Mouse (Mus musculus) MEL (cell line): ENCODE measurements around the gene Gstm7. TPM values are rescaled to one million over a fixed set of nuclear protein-coding genes. Genes with fewer than 3 reads are reported as not detected.

ENCODE experiments used
- DNase-seq: peaks from one replicate; pipeline ENCODE4 v3.0.0; 2011; ENCODE audit warnings: low read depth, low spot score
- H3K27ac ChIP-seq: 2 replicates; pipeline ENCODE4 v1.5.1; 2012; ENCODE audit warnings: low read depth, mild to moderate bottlenecking, control low read depth, low read length, moderate library complexity; ENCODE audit not compliant: control insufficient read depth
- H3K27me3 ChIP-seq, 2 experiments: fragments of 150-350 bp in 1 of 2; sonication (generic) in 1 of 2; 2 replicates each; pipeline ENCODE4 v1.6.1; 2012; ENCODE audit warnings: low read length in 2 of 2, mild to moderate bottlenecking in 2 of 2, improper control_type of control experiment in 1 of 2, moderate library complexity in 1 of 2; ENCODE audit not compliant: insufficient read depth in 2 of 2, control insufficient read depth in 1 of 2
- H3K36me3 ChIP-seq, 2 experiments: 2 replicates each; pipeline ENCODE4 v1.6.1; 2012 to 2014; ENCODE audit warnings: low read length in 2 of 2, improper control_type of control experiment in 1 of 2, inconsistent platforms in 1 of 2, mild to moderate bottlenecking in 1 of 2; ENCODE audit not compliant: insufficient read depth in 2 of 2, control insufficient read depth in 1 of 2
- H3K4me1 ChIP-seq, 2 experiments: fragments of 150-350 bp in 1 of 2; sonication (generic) in 1 of 2; 2 replicates each; pipeline ENCODE4 v1.6.1; 2012; ENCODE audit warnings: low read length in 2 of 2, improper control_type of control experiment in 1 of 2, mild to moderate bottlenecking in 1 of 2; ENCODE audit not compliant: insufficient read depth in 2 of 2, control insufficient read depth in 1 of 2
- H3K4me3 ChIP-seq, 2 experiments: fragments of 150-350 bp in 1 of 2; sonication (generic) in 1 of 2; 2 replicates each; pipeline ENCODE4 v1.5.1; 2012; ENCODE audit warnings: low read depth in 2 of 2, low read length in 2 of 2, mild to moderate bottlenecking in 2 of 2, moderate library complexity in 2 of 2, control low read depth in 1 of 2, improper control_type of control experiment in 1 of 2; ENCODE audit not compliant: control insufficient read depth in 1 of 2, insufficient read depth in 1 of 2
- H3K79me2 ChIP-seq: 2 replicates; pipeline ENCODE4 v1.6.1; 2012; ENCODE audit warnings: mild to moderate bottlenecking, low read length, moderate library complexity; ENCODE audit not compliant: control insufficient read depth, poor library complexity, insufficient read depth
- H3K9ac ChIP-seq: 2 replicates; pipeline ENCODE4 v1.6.1; 2012; ENCODE audit warnings: low read depth, mild to moderate bottlenecking, control low read depth, low read length, moderate library complexity; ENCODE audit not compliant: control insufficient read depth, poor library complexity, severe bottlenecking
- H3K9me3 ChIP-seq: fragments of 150-350 bp; sonication (generic); replicated peaks from 2 replicates; pipeline ENCODE4 v1.6.1; 2012; ENCODE audit warnings: mild to moderate bottlenecking, low read length, improper control_type of control experiment, moderate library complexity; ENCODE audit not compliant: insufficient read depth
- BHLHE40 ChIP-seq: IDR thresholded peaks from 2 replicates; pipeline ENCODE4 v1.6.1; 2012; ENCODE audit warnings: low read depth, mild to moderate bottlenecking, inconsistent platforms, low read length, improper control_type of control experiment, borderline replicate concordance
- CHD2 ChIP-seq: IDR thresholded peaks from 2 replicates; pipeline ENCODE4 v1.6.1; 2011; ENCODE audit warnings: low read length, improper control_type of control experiment
- E2F4 ChIP-seq: IDR thresholded peaks from 2 replicates; pipeline ENCODE4 v1.6.1; 2011; ENCODE audit warnings: low read depth, low read length, improper control_type of control experiment, borderline replicate concordance
- ELF1 ChIP-seq: IDR thresholded peaks from 2 replicates; pipeline ENCODE4 v1.6.1; 2014; ENCODE audit warnings: low read depth, mild to moderate bottlenecking, inconsistent platforms, low read length, improper control_type of control experiment, moderate library complexity
- EP300 ChIP-seq, 2 experiments: IDR thresholded peaks; 2 replicates each; pipeline ENCODE4 v1.6.1; 2011; ENCODE audit warnings: improper control_type of control experiment in 2 of 2, low read length in 2 of 2, low read depth in 1 of 2, mild to moderate bottlenecking in 1 of 2
- GABPA ChIP-seq: IDR thresholded peaks from 2 replicates; pipeline ENCODE4 v1.6.1; 2012; ENCODE audit warnings: low read depth, mild to moderate bottlenecking, inconsistent platforms, low read length, improper control_type of control experiment, moderate library complexity
- JUND ChIP-seq: IDR thresholded peaks from 2 replicates; pipeline ENCODE4 v1.6.1; 2011; ENCODE audit warnings: low read depth, mild to moderate bottlenecking, improper control_type of control experiment, low read length
- KAT2A ChIP-seq: conservative IDR thresholded peaks from 2 replicates; pipeline ENCODE4 v1.6.1; 2012; ENCODE audit warnings: low read depth, low read length, improper control_type of control experiment, inconsistent platforms
- MAFK ChIP-seq: IDR thresholded peaks from 2 replicates; pipeline ENCODE4 v1.6.1; 2011; ENCODE audit warnings: low read depth, mild to moderate bottlenecking, low read length, improper control_type of control experiment, borderline replicate concordance
- MAZ ChIP-seq: IDR thresholded peaks from 2 replicates; pipeline ENCODE4 v1.6.1; 2012; ENCODE audit warnings: low read depth, mild to moderate bottlenecking, inconsistent platforms, low read length, improper control_type of control experiment
- NELFE ChIP-seq: IDR thresholded peaks from 2 replicates; pipeline ENCODE4 v1.6.1; 2011; ENCODE audit warnings: low read depth, low read length, improper control_type of control experiment
- NRF1 ChIP-seq: IDR thresholded peaks from 2 replicates; pipeline ENCODE4 v1.6.1; 2014; ENCODE audit warnings: low read depth, mild to moderate bottlenecking, inconsistent platforms, low read length, improper control_type of control experiment, moderate library complexity; ENCODE audit not compliant: poor library complexity, insufficient read depth, severe bottlenecking
- POLR2A ChIP-seq, 2 experiments: IDR thresholded peaks; 2 replicates each; pipeline ENCODE4 v1.6.1; 2011 to 2012; ENCODE audit warnings: low read length in 2 of 2, mild to moderate bottlenecking in 2 of 2, control low read depth in 1 of 2, improper control_type of control experiment in 1 of 2, low read depth in 1 of 2, moderate library complexity in 1 of 2; ENCODE audit not compliant: control insufficient read depth in 1 of 2, insufficient read depth in 1 of 2, poor library complexity in 1 of 2
- POLR2AphosphoS5 ChIP-seq: IDR thresholded peaks from 2 replicates; pipeline ENCODE4 v1.6.1; 2012; ENCODE audit warnings: low read depth, borderline replicate concordance, mild to moderate bottlenecking, inconsistent platforms, low read length, moderate library complexity, mixed read lengths
- RAD21 ChIP-seq: IDR thresholded peaks from 2 replicates; pipeline ENCODE4 v1.6.1; 2011; ENCODE audit warnings: mild to moderate bottlenecking, low read depth, low read length, improper control_type of control experiment
- RCOR1 ChIP-seq: IDR thresholded peaks from 2 replicates; pipeline ENCODE4 v1.6.1; 2012; ENCODE audit warnings: low read depth, mild to moderate bottlenecking, inconsistent platforms, low read length, improper control_type of control experiment
- SMC3 ChIP-seq: IDR thresholded peaks from 2 replicates; pipeline ENCODE4 v1.6.1; 2011; ENCODE audit warnings: low read depth, low read length, improper control_type of control experiment
- TBP ChIP-seq: IDR thresholded peaks from 2 replicates; pipeline ENCODE4 v1.8.0; 2011; ENCODE audit warnings: low read depth, low read length, improper control_type of control experiment
- TCF12 ChIP-seq: IDR thresholded peaks from 2 replicates; pipeline ENCODE4 v1.6.1; 2014; ENCODE audit warnings: low read depth, mild to moderate bottlenecking, inconsistent platforms, low read length, improper control_type of control experiment, moderate library complexity
- USF2 ChIP-seq, 2 experiments: IDR thresholded peaks; 2 replicates each; pipeline ENCODE4 v1.6.1; 2011 to 2012; ENCODE audit warnings: improper control_type of control experiment in 2 of 2, low read length in 2 of 2, borderline replicate concordance in 1 of 2, inconsistent platforms in 1 of 2, low read depth in 1 of 2, mild to moderate bottlenecking in 1 of 2; ENCODE audit not compliant: insufficient read depth in 1 of 2
- ZC3H11A ChIP-seq: IDR thresholded peaks from 2 replicates; pipeline ENCODE4 v1.6.1; 2012; ENCODE audit warnings: low read depth, mild to moderate bottlenecking, inconsistent platforms, low read length, improper control_type of control experiment
- ZNF384 ChIP-seq: IDR thresholded peaks from 2 replicates; pipeline ENCODE4 v1.6.1; 2012; ENCODE audit warnings: low read depth, mild to moderate bottlenecking, inconsistent platforms, low read length, improper control_type of control experiment
- polyA plus RNA-seq, 2 experiments: library from polyadenylated mRNA; stranded (reverse) in 1 of 2; unstranded in 1 of 2; fragments of >175 nt in 1 of 2; fragments of >200 nt in 1 of 2; gene quantifications; 2 replicates each; pipeline versions ENCODE4 v1.2.1 to v1.2.4; 2012; ENCODE audit warnings: low replicate concordance in 2 of 2, low read depth in 1 of 2; ENCODE audit not compliant: insufficient read length in 2 of 2, insufficient read depth in 1 of 2, missing spikeins in 1 of 2
- total RNA-seq: library from RNA; depleted of rRNA; stranded (reverse); fragments of 300-350 nt; gene quantifications from 2 replicates; pipeline ENCODE4 v1.2.3, GENCODE M21; 2012

Gene Gstm7
- total and polyA plus RNA-seq, 3 experiments, result 0.24 TPM; not detected in 2

- Histone ChIP-seq H3K9me3 (no peaks in the 10 kb centered on the region), H3K9ac (no peak overlapping the region), H3K79me2 (no peaks in the 10 kb centered on the region), H3K4me3 (no peak overlapping the region), H3K27me3 (no peaks in the 10 kb centered on the region), H3K36me3 (no peaks in the 10 kb centered on the region), H3K4me1 (no peaks in the 10 kb centered on the region), H3K27ac (no peak overlapping the region)
- TF ChIP-seq TCF12, result no peak
- no peak for TF ChIP-seq RCOR1
- no peak for TF ChIP-seq JUND
- no peak for TF ChIP-seq MAZ
- TF ChIP-seq GABPA, result no peak
- TF ChIP-seq EP300 (IDR thresholded peaks at IDR 0.05; ENCODE audit: low read depth in 1 of 2, low read length in 2 of 2), result no peak
- TF ChIP-seq RAD21, result no peak
- TF ChIP-seq NRF1, result no peak
- TF ChIP-seq MAFK, result no peak
- TF ChIP-seq POLR2A (IDR thresholded peaks at IDR 0.05; ENCODE audit: control insufficient read depth in 1 of 2, insufficient read depth in 1 of 2, low read depth in 1 of 2, low read length in 2 of 2, poor library complexity in 1 of 2), result no peak
- no peak for TF ChIP-seq SMC3
- no peak for TF ChIP-seq KAT2A
- DNase-seq, result no peak
Measured at GRCm38 (mm10) chr3:107887674-107888495, 43.7 kb downstream of the Gstm7 start.

DNA sequence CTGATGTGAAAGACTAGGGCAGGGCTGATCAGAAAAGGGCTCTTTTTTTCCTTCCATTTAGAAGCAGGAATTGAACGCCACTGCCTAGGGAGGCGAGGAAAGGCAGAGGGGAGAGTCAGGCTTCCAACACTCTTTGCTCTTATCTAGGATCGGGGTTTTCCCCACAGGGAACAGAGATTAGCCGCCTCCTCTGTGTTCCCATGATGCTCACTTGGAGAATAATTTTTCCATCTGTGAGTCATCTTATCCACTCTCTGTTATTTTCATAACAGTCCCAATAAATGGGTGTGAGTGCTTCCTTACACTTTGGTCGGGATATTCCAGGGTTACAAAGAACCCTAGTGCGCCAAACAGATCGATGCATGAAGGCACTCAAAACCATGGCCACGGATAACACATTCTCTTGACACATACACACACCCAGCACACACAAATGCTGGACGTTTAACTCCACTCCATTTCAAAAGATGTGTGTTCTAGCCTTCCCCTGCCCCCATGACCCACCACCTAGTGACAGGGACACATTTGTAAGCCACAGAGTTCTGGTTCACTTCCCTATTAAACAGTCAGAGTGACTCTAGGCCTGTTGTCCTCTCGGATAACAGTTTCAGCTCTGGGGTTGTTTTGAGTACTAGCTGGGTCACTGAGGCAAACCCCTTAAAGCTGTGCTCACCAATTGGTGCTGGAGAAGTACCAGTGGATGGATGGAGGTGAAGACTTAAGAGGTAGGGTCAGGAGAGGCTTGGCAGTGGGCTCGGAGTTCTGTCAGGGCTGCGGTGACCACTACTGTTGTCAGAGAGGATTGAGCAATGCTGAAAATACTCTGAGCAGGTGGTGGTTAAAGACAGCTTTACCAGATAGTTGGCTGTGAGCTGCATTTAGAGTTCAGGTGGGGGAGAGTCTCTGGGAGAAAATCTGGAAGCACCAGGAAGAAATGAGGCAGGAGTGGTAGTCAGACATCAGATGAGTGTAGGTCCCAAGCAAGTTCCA lies 53.6 kb downstream of the Gstm7 start:
- H3K27me3 ChIP-seq, result peaks cover 0 to 2% of the 10 kb centered on the region in 2 experiments; a peak in 2 of 4 replicates
- TF ChIP-seq CHD2 (no peak), BHLHE40 (no peak), JUND (no peak), GABPA (no peak), ELF1 (no peak), KAT2A (no peak), EP300 (IDR thresholded peaks at IDR 0.05; ENCODE audit: low read depth in 1 of 2, low read length in 2 of 2) (no peak), MAZ (no peak), ZNF384 (no peak), NRF1 (no peak), POLR2AphosphoS5 (no peak), E2F4 (no peak), SMC3 (no peak), USF2 (IDR thresholded peaks at IDR 0.05; ENCODE audit: borderline replicate concordance in 1 of 2, insufficient read depth in 1 of 2, low read depth in 1 of 2, low read length in 2 of 2) (no peak), ZC3H11A (no peak), NELFE (no peak), POLR2A (IDR thresholded peaks at IDR 0.05; ENCODE audit: control insufficient read depth in 1 of 2, insufficient read depth in 1 of 2, low read depth in 1 of 2, low read length in 2 of 2, poor library complexity in 1 of 2) (no peak), TBP (no peak)

More for the DNA sequence above, 53.6 kb downstream of the Gstm7 start:
- H3K4me3 ChIP-seq, result no peak overlapping the region
- peaks cover 0 to 3% of the 10 kb centered on the region in 2 experiments; a peak in 1 of 4 replicates for H3K4me1 ChIP-seq
- no peak for DNase-seq
- H3K9ac ChIP-seq, result no peak overlapping the region
- H3K27ac ChIP-seq, result no peak overlapping the region
- no peaks in the 10 kb centered on the region for H3K79me2 ChIP-seq
- H3K9me3 ChIP-seq, result no peaks in the 10 kb centered on the region
- no peaks in the 10 kb centered on the region for H3K36me3 ChIP-seq
